ENCODE assay signal across 25 mouse cellular contexts in the genomic region with DNA sequence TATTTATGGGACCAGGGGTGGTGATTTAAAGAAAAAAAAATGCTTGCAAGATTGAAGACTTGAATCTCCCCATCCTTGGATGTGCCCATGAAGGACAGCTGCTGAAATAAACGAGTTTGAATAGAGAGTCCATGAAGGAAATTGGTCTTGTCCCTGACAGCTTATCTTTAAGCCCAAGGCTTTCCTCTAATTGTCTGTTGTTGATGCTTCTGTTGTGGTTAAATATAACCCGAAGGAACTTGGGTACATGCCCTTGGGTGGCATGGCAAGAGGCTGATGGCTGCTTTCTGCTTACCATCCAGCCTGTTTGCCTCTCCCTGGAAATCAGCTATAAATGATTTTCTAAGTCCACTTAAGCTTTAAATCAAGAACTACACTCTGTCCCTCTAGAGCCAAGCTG.
DNase-seq lines count a peak whose midpoint lies in the region; ATAC-seq and TF ChIP-seq lines count a peak whose summit lies in the region.
"Had no signal": no experiment of that assay in that cellular context is flagged by ENCODE, and none has a peak within 500 bp of the region (broad histone marks: within the 10 kb centered on the region; RNA-seq: fewer than 3 reads in every experiment).

No protein-coding gene starts in this region.

- no peaks in the 10 kb centered on the region for H3K9me3 ChIP-seq in lung, embryonic 15.5 days
- H3K9me3 ChIP-seq: embryonic facial prominence, embryonic 12.5 days; embryonic facial prominence, embryonic 15.5 days; heart, embryonic 13.5 days; hindbrain, embryonic 12.5 days; hindbrain, embryonic 15.5 days had no signal

- H3K4me1 ChIP-seq in lung, adult 2 months (ENCODE audit: control insufficient read depth, insufficient read depth, low read length): peaks cover 13% of the 10 kb centered on the region
- H3K4me1 ChIP-seq in lung, embryonic 15.5 days: no peaks in the 10 kb centered on the region
- H3K4me1 ChIP-seq: embryonic facial prominence, embryonic 12.5 days; embryonic facial prominence, embryonic 15.5 days; hindbrain, embryonic 12.5 days; hindbrain, embryonic 15.5 days had no signal

- no peak for TF ChIP-seq POLR2A in lung, adult 2 months (IDR thresholded peaks at IDR 0.05; ENCODE audit: borderline replicate concordance, extremely low read depth, low read depth, low read length)

- 28% methylated on average over 2 of the region's 2 CpGs for WGBS in lung, adult 2 months
- WGBS in lung, embryonic 15.5 days: 41% methylated on average over 2 of the region's 2 CpGs

- peak; percentile 14 to 45 for DNase-seq in lung, adult 18-20 months
- DNase-seq in lung, adult 2 months: no peak
- DNase-seq in lung, postnatal 10 days: peak; percentile 55
- peak; percentile 74 for DNase-seq in lung, postnatal 36 days
- no peak for DNase-seq in B cell, adult 2 months
- DNase-seq in embryo, embryonic 9.5 days (ENCODE audit: extremely low spot score): no peak
- no peak for DNase-seq in embryo, embryonic 10.5 days (ENCODE audit: low spot score)
- DNase-seq: adrenal gland, adult 8-10 months; adrenal gland, postnatal 25 days; cerebellum, adult 11-12 months; cerebellum, adult 8-10 months; cerebellum, postnatal 10 days; cerebellum, postnatal 36 days; forebrain, postnatal 0 days; gastrocnemius, adult 2 months; gastrocnemius, postnatal 14 days; heart, adult 11 months had no signal

- no peak overlapping the region for H3K4me2 ChIP-seq in lung, embryonic 15.5 days
- H3K4me2 ChIP-seq: embryonic facial prominence, embryonic 12.5 days; embryonic facial prominence, embryonic 15.5 days; heart, embryonic 13.5 days; hindbrain, embryonic 12.5 days; hindbrain, embryonic 15.5 days had no signal

- no peak for ATAC-seq in lung, embryonic 15.5 days (ENCODE audit: borderline replicate concordance, extremely low read depth, low FRiP score, low TSS enrichment)
- ATAC-seq: activated CD4-positive, CD25-positive, alpha-beta regulatory T cell, adult 4 months; CD4-positive, CD25-positive, alpha-beta regulatory T cell, adult 4 months; forebrain, postnatal 0 days had no signal

- H3K4me3 ChIP-seq in lung, adult 2 months (replicated peaks; ENCODE audit: extremely low read depth, low read depth, low read length): no peak overlapping the region
- no peak overlapping the region for H3K4me3 ChIP-seq in lung, embryonic 15.5 days
- H3K4me3 ChIP-seq: embryonic facial prominence, embryonic 12.5 days; embryonic facial prominence, embryonic 15.5 days; gastrocnemius, adult 2 months; heart, embryonic 13.5 days; hindbrain, embryonic 12.5 days; hindbrain, embryonic 15.5 days had no signal

- no peaks in the 10 kb centered on the region for H3K27me3 ChIP-seq in lung, embryonic 15.5 days
- H3K27me3 ChIP-seq: embryonic facial prominence, embryonic 12.5 days; embryonic facial prominence, embryonic 15.5 days; heart, embryonic 13.5 days; hindbrain, embryonic 12.5 days; hindbrain, embryonic 15.5 days had no signal

- H3K9ac ChIP-seq in lung, embryonic 15.5 days: no peak overlapping the region
- H3K9ac ChIP-seq: embryonic facial prominence, embryonic 12.5 days; embryonic facial prominence, embryonic 15.5 days; forebrain, postnatal 0 days; heart, embryonic 13.5 days; hindbrain, embryonic 12.5 days; hindbrain, embryonic 15.5 days had no signal

- H3K36me3 ChIP-seq in lung, embryonic 15.5 days: no peaks in the 10 kb centered on the region
- H3K36me3 ChIP-seq: embryonic facial prominence, embryonic 12.5 days; embryonic facial prominence, embryonic 15.5 days; heart, embryonic 13.5 days; hindbrain, embryonic 12.5 days; hindbrain, embryonic 15.5 days had no signal

- no peak for TF ChIP-seq CTCF in lung, adult 2 months (IDR thresholded peaks at IDR 0.05; ENCODE audit: insufficient read depth, low read length)

- H3K27ac ChIP-seq in lung, embryonic 15.5 days: peak overlapping the region; percentile 23
- H3K27ac ChIP-seq: embryonic facial prominence, embryonic 12.5 days; embryonic facial prominence, embryonic 15.5 days; gastrocnemius, adult 2 months; heart, embryonic 13.5 days; hindbrain, embryonic 12.5 days; hindbrain, embryonic 15.5 days had no signal

Comparison
In these comparisons a context has a peak if more than half of its experiments do, and no peak if none do; other contexts are left out.
1. DNase-seq: peak in lung, adult 18-20 months (2 of 2), lung, postnatal 10 days (single experiment) and lung, postnatal 36 days (single experiment); none in lung, adult 2 months (single experiment), B cell, adult 2 months (0 of 2), embryo, embryonic 9.5 days (single experiment) and embryo, embryonic 10.5 days (single experiment).